ENCODE assay signal across 16 mouse cellular contexts in the genomic region with DNA sequence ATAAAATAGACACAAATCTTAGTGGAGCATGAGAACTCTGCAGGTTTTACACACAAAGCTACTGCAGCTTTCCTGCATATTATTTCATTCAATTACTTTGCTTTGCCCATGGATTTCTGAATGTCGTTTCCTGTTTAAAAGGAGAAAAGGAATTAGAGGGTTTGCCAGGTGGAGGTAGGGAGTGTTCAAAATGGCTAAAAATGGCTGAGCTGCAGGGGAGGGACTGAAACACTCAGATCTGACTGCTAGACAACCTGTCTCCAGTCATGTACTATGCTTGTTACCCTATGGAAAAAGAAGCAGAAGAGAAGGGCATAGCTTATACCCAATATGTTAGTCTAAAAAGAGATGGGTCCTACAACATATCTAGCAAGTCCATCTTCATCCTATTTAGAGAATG.
"Had no signal": no experiment of that assay in that cellular context is flagged by ENCODE, and none has a peak within 500 bp of the region (broad histone marks: within the 10 kb centered on the region; RNA-seq: fewer than 3 reads in every experiment).

No protein-coding gene starts in this region.

- DNase-seq: gastrocnemius, postnatal 10 days; gastrocnemius, postnatal 25 days; heart, adult 18-20 months; heart, postnatal 10 days; heart, postnatal 4 days; kidney, adult 11 months; kidney, adult 2 months; kidney, adult 9 months; kidney, postnatal 14 days; kidney, postnatal 36 days; layer of hippocampus, adult 9-11 months; layer of hippocampus, postnatal 36 days; left cerebral cortex, postnatal 4 days had no signal

- ATAC-seq: hindbrain, postnatal 0 days; intestine, embryonic 16.5 days; liver, embryonic 12.5 days had no signal
